Mouse (Mus musculus) E14TG2a.4 (cell line): ENCODE measurements around the gene Abca17.

ENCODE experiments used
- CTCF ChIP-seq: conservative IDR thresholded peaks from 2 replicates; pipeline ENCODE4 v1.5.1; 2014; ENCODE audit warnings: low read length
- NANOG ChIP-seq: IDR thresholded peaks from 2 replicates; pipeline ENCODE4 v1.6.1; 2014; ENCODE audit warnings: borderline replicate concordance, low read length, mixed read lengths

- TF ChIP-seq CTCF, result no peak
- no peak for TF ChIP-seq NANOG
Observed at GRCm38 (mm10) chr17:24285680-24286079, 65.2 kb downstream of the Abca17 start.
